Mouse (Mus musculus): ENCODE results near the gene Slc46a2. TPM values are rescaled to one million over a fixed set of nuclear protein-coding genes. Genes with fewer than 3 reads are reported as not detected.

Slc46a2 gene
- polyA plus RNA-seq, 1 experiment from 2014 or later = not detected

DNA sequence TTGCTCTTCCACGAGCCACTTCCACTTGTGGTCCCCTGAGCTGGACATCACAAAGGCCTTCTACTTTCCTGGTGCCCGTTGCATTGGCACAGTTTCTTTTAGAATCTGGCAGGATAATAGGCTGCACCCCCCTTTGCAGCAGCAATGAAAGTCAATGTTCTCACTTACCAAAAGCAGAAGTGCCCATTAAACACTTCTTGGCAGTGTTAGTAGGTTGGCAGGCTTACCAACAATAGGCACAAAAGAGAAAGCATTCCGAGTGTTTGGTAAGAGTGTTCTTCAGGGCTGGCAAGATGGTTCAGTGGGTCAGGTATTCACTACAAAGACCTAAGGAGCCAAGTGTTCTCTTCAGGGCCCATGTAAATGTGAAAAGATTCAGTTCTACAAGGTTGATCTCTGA, 35.4 kb downstream of the Slc46a2 start:
- Histone ChIP-seq H3K4me3 (ENCODE audit: inconsistent target) (no peak overlapping the region), H3K79me2 (ENCODE audit: inconsistent target) (peaks cover 97% of the 10 kb centered on the region), H3K36me3 (ENCODE audit: inconsistent target) (peaks cover 47% of the 10 kb centered on the region), H3K27ac (0 out of 2 replicates have a peak overlapping the region, but pooled peaks have one; percentile 2)
- 12% methylated on average over 3 of the region's 3 CpGs for WGBS (ENCODE audit: missing documents)

- WGBS (ENCODE audit: missing documents) = 61% methylated on average over 7 of the region's 8 CpGs
- Histone ChIP-seq H3K36me3 (ENCODE audit: inconsistent target) (peaks cover 39% of the 10 kb centered on the region), H3K79me2 (ENCODE audit: inconsistent target) (peaks cover 97% of the 10 kb centered on the region), H3K4me3 (ENCODE audit: inconsistent target) (no peak overlapping the region), H3K27ac (0 out of 2 replicates have a peak overlapping the region, but pooled peaks have one; percentile 2)
Observed at GRCm38 (mm10) chr4:59878595-59878994, 36.3 kb downstream of the Slc46a2 start.

DNA sequence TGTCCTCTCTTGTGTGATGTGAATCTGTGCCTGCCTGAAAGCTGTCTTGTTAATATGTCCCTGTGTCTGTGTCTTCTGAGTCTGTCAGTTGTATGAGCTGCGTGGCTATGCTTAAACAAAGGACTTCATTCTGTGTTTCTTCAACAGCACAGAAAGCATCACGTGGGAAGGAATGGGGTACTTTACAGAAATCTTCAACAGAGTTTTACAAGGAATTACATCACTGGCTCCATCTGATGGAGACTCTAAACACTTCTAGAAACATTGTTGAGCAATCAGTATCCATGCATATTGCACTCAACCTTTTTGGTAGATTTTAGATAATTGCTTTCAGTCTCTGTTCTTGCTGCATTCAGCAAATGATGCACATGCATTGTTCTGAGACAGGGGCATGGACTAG, 37.8 kb downstream of the Slc46a2 start:
- H3K79me2 ChIP-seq (ENCODE audit: inconsistent target) = peaks cover 97% of the 10 kb centered on the region
- WGBS (ENCODE audit: missing documents) = 74% methylated on average over 2 of the region's 2 CpGs
- peaks cover 23% of the 10 kb centered on the region for H3K36me3 ChIP-seq (ENCODE audit: inconsistent target)
- no peak overlapping the region for H3K27ac ChIP-seq
- H3K4me3 ChIP-seq (ENCODE audit: inconsistent target) = no peak overlapping the region

GRCm38 (mm10) chr4:59876570-59876969, 38.3 kb downstream of the Slc46a2 start:
- Histone ChIP-seq H3K27ac (no peak overlapping the region), H3K4me3 (ENCODE audit: inconsistent target) (no peak overlapping the region), H3K79me2 (ENCODE audit: inconsistent target) (peaks cover 97% of the 10 kb centered on the region), H3K36me3 (ENCODE audit: inconsistent target) (peaks cover 18% of the 10 kb centered on the region)
- WGBS (ENCODE audit: missing documents) = 90% methylated on average over 5 of the region's 6 CpGs

DNA sequence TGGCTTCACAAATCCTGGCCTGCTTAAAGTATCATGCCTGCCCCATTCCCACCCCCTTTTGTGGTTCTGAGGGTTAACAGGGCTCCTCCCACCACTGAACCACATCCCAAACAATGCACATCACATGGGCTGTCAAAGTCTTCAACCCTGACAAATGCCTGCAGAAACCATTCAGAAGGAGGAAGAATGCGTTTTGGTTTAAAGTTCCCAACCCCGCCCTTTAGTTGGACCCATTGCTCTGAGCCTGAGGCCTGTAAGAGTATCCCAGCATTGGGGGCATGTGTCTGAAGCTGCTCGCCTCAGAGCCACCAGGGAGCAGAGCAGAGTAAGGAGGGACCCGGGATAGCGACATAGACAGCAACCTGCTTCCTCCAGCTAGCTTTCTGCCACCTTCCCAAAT, 41.0 kb downstream of the Slc46a2 start:
- Histone ChIP-seq H3K79me2 (ENCODE audit: inconsistent target) (peaks cover 97% of the 10 kb centered on the region), H3K4me3 (ENCODE audit: inconsistent target) (no peak overlapping the region), H3K36me3 (ENCODE audit: inconsistent target) (0 out of 2 replicates have a peak, but pooled peaks cover 2% of the 10 kb centered on the region), H3K27ac (0 out of 2 replicates have a peak overlapping the region, but pooled peaks have one; percentile 17)
- WGBS (ENCODE audit: missing documents) = 21% methylated on average over 5 of the region's 5 CpGs

DNA sequence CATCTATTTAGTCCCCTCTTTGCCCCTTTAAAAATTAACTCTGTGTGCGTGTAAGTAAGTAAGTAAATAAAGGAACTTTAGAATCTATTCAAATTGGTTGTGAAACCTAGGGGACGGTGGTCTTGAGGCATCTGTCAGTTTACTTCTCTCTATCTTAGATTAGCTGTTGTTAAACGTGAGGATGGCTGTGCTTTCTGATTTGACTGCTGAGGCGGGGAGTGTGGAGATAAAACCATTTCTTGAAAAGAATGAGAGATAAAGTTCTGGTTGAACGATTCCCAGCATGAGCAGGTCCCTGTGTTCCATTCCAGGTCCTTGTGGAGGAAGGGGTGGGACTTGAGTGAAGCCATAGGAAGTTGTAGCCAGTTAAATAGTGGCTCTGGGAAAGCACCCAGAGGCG, 41.6 kb downstream of the Slc46a2 start:
- 57% methylated on average over 6 of the region's 6 CpGs for WGBS (ENCODE audit: missing documents)
- H3K4me3 ChIP-seq (ENCODE audit: inconsistent target) = no peak overlapping the region
- 0 out of 2 replicates have a peak, but pooled peaks cover 7% of the 10 kb centered on the region for H3K36me3 ChIP-seq (ENCODE audit: inconsistent target)
- no peak overlapping the region for H3K27ac ChIP-seq
- peaks cover 97% of the 10 kb centered on the region for H3K79me2 ChIP-seq (ENCODE audit: inconsistent target)

DNA sequence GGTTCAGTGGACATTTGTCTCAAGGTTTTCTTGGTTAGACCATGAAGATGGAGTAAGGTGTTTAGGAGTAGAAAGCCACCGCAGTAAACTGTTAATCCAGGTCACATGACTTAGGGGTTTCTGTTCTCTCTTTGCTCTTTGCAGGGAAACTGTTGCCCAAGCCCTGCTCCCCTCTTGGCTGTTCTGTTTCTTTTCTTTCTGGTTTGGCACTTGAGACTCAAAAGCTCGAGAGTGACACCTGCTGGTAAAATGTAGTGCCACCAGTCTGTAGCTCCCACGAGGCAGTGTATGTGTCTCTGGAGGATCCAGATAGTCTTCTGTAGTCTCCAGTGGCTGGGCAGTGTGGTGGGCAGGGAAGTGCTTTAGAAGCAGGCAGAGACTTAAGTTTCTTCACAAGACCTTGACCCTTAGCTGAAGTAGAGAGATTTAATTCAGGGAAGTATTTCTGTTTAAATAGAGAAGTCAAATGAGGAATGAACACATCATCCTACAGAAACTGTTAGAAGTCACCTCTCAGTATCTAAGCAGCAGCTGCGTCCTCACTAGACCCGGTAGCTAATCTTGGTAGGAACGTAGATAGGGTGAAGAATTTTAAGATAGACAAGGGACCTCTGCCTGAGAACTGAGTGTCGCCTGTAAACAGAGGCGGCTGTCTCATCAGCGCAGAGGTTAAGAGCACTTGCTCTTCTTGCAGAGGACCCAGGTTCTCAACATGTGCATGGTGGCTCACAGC, 43.8 kb downstream of the Slc46a2 start:
- H3K4me3 ChIP-seq (ENCODE audit: inconsistent target) = no peak overlapping the region
- H3K79me2 ChIP-seq (ENCODE audit: inconsistent target) = peaks cover 95% of the 10 kb centered on the region
- WGBS (ENCODE audit: missing documents) = 42% methylated on average over 9 of the region's 9 CpGs
- H3K36me3 ChIP-seq (ENCODE audit: inconsistent target) = 0 out of 2 replicates have a peak, but pooled peaks cover 10% of the 10 kb centered on the region
- H3K27ac ChIP-seq = peak overlapping the region; percentile 52

DNA sequence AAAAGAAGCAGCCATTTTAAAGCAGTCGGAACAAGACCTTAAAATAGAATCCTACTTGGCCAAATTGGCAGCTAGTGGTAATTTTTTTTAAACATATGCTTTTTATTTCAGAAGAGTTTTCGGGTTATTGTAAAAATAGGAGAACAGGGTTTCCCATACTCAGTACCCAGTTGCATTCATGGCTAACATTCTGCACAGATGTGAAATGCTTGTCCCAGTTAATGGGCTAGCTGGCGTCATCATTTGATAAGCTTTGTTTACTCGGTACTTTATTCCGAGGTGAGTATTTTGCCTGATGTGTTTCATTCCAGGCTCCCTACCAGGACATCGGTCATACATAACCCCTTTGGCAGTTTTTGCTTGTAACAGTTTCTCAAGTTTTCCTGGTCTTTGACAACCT, 44.4 kb downstream of the Slc46a2 start:
- WGBS (ENCODE audit: missing documents) = 74% methylated on average over 6 of the region's 6 CpGs
- Histone ChIP-seq H3K4me3 (ENCODE audit: inconsistent target) (no peak overlapping the region), H3K79me2 (ENCODE audit: inconsistent target) (peaks cover 95% of the 10 kb centered on the region), H3K36me3 (ENCODE audit: inconsistent target) (0 out of 2 replicates have a peak, but pooled peaks cover 10% of the 10 kb centered on the region), H3K27ac (peak overlapping the region; percentile 52)

GRCm38 (mm10) chr4:59869488-59870057, 45.3 kb downstream of the Slc46a2 start:
- Histone ChIP-seq H3K79me2 (ENCODE audit: inconsistent target) (peaks cover 95% of the 10 kb centered on the region), H3K4me3 (ENCODE audit: inconsistent target) (no peak overlapping the region), H3K36me3 (ENCODE audit: inconsistent target) (0 out of 2 replicates have a peak, but pooled peaks cover 10% of the 10 kb centered on the region), H3K27ac (peak overlapping the region; percentile 52; the same call in 1 of the 2 replicates)
- 20% methylated on average over 6 of the region's 6 CpGs for WGBS (ENCODE audit: missing documents)

GRCm38 (mm10) chr4:59868086-59868485, 46.8 kb downstream of the Slc46a2 start:
- Histone ChIP-seq H3K79me2 (ENCODE audit: inconsistent target) (peaks cover 87% of the 10 kb centered on the region), H3K36me3 (ENCODE audit: inconsistent target) (0 out of 2 replicates have a peak, but pooled peaks cover 10% of the 10 kb centered on the region), H3K27ac (peak overlapping the region; percentile 19; the same call in 1 of the 2 replicates), H3K4me3 (ENCODE audit: inconsistent target) (no peak overlapping the region)
- 94% methylated on average over 11 of the region's 11 CpGs for WGBS (ENCODE audit: missing documents)

GRCm38 (mm10) chr4:59863869-59864268, 51.0 kb downstream of the Slc46a2 start:
- Histone ChIP-seq H3K79me2 (ENCODE audit: inconsistent target) (peaks cover 91% of the 10 kb centered on the region), H3K36me3 (ENCODE audit: inconsistent target) (peaks cover 13% of the 10 kb centered on the region; the same call in 1 of the 2 replicates), H3K27ac (peak overlapping the region; percentile 89), H3K4me3 (ENCODE audit: inconsistent target) (no peak overlapping the region)
- 2% methylated on average over 6 of the region's 6 CpGs for WGBS (ENCODE audit: missing documents)

GRCm38 (mm10) chr4:59862335-59862734, 52.5 kb downstream of the Slc46a2 start:
- Histone ChIP-seq H3K4me3 (ENCODE audit: inconsistent target) (no peak overlapping the region), H3K36me3 (ENCODE audit: inconsistent target) (peaks cover 18% of the 10 kb centered on the region), H3K27ac (peak overlapping the region; percentile 89), H3K79me2 (ENCODE audit: inconsistent target) (peaks cover 91% of the 10 kb centered on the region)
- 29% methylated on average over 1 of the region's 1 CpGs for WGBS (ENCODE audit: missing documents)

DNA sequence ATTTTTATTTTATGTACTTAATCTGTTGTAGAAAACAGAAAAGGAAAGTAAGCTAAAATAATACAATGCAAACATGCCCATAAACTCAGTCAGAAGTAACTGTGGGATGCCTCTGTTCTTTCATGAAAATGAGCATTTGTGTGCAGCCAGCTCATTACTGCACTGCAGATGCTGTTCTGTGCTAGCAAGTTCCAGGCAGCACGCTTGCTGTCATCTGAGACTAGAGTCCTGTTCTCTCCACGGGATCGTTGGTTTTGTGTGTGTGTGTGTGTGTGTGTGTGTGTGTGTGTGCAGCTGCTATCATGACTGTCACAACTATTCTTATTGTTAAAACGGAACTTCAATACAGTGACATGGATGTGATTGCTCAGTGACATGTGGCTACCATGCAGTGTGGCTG, 53.0 kb downstream of the Slc46a2 start:
- H3K27ac ChIP-seq = peak overlapping the region; percentile 89
- 37% methylated on average over 3 of the region's 4 CpGs for WGBS (ENCODE audit: missing documents)
- peaks cover 21% of the 10 kb centered on the region for H3K36me3 ChIP-seq (ENCODE audit: inconsistent target)
- H3K79me2 ChIP-seq (ENCODE audit: inconsistent target) = peaks cover 93% of the 10 kb centered on the region
- no peak overlapping the region for H3K4me3 ChIP-seq (ENCODE audit: inconsistent target)

DNA sequence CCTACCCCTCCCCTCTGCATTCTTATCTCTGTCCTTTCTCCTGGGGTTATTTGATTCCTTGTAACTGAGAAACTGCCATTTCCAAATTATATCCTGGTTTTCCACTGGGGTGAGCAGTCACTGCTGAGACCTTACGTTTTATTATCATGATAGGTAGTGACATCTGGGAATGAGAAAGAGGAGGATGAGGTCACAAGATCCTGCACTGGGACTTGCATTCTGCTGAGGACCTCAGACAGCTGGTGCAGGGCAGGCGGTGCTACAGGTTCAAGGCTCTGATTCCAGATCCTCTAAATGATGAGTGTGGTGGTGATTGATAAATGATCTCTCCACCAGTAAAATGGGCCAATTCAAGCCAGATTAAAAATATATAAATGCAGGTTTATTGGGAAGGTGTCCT, 54.4 kb downstream of the Slc46a2 start:
- H3K27ac ChIP-seq = no peak overlapping the region
- H3K4me3 ChIP-seq (ENCODE audit: inconsistent target) = no peak overlapping the region
- peaks cover 28% of the 10 kb centered on the region for H3K36me3 ChIP-seq (ENCODE audit: inconsistent target)
- peaks cover 93% of the 10 kb centered on the region for H3K79me2 ChIP-seq (ENCODE audit: inconsistent target)
- WGBS (ENCODE audit: missing documents) = 96% methylated on average over 2 of the region's 2 CpGs

All from macrophage (primary cell).